Mouse (Mus musculus) right cerebral cortex, postnatal 36 days (tissue): ENCODE measurements at regions not wholly inside any gene's neighbourhood (a gene's known extent, or its start where the extent isn't known, plus 50 kb on each side); places are given as distances from the start of the nearest gene placed in this dataset.

ENCODE experiments used
- DNase-seq, 2 experiments: peaks; one replicate each; pipeline ENCODE4 v3.0.0; 2022; ENCODE audit warnings: low spot score in 2 of 2, mixed read lengths in 1 of 2

GRCm38 (mm10) chr1:73123012-73123411 is 107.3 kb upstream of the Tnp1 start:
- no peak for DNase-seq

- DNase-seq = no peak
Observed at GRCm38 (mm10) chr1:73118661-73119060, 103.0 kb upstream of the Tnp1 start.

- no peak for DNase-seq
Observed at GRCm38 (mm10) chr1:73116526-73116925, 100.8 kb upstream of the Tnp1 start.

- no peak for DNase-seq
Observed at GRCm38 (mm10) chr1:73115854-73116253, 100.1 kb upstream of the Tnp1 start.

GRCm38 (mm10) chr1:73113137-73113536 is 97.4 kb upstream of the Tnp1 start:
- peak; percentile 9 to 16 for DNase-seq

- DNase-seq = no peak
Observed at GRCm38 (mm10) chr1:73112711-73113110, 97.0 kb upstream of the Tnp1 start.

GRCm38 (mm10) chr1:73111911-73112310 is 96.2 kb upstream of the Tnp1 start:
- no peak for DNase-seq

- DNase-seq = no peak
Observed at GRCm38 (mm10) chr1:73105856-73106463, 90.3 kb upstream of the Tnp1 start.

- DNase-seq = no peak
Observed at GRCm38 (mm10) chr1:73097645-73098440, 82.1 kb upstream of the Tnp1 start.

GRCm38 (mm10) chr1:73089636-73090035 is 73.9 kb upstream of the Tnp1 start:
- DNase-seq = no peak

- no peak for DNase-seq
Observed at GRCm38 (mm10) chr1:73088494-73088893, 72.8 kb upstream of the Tnp1 start.

GRCm38 (mm10) chr1:73084946-73085345 is 69.2 kb upstream of the Tnp1 start:
- no peak for DNase-seq

- no peak for DNase-seq
Observed at GRCm38 (mm10) chr1:73083396-73083795, 67.7 kb upstream of the Tnp1 start.

- DNase-seq = no peak
Observed at GRCm38 (mm10) chr1:73079518-73079917, 63.8 kb upstream of the Tnp1 start.

- no peak for DNase-seq
Observed at GRCm38 (mm10) chr1:73077156-73077555, 61.4 kb upstream of the Tnp1 start.

GRCm38 (mm10) chr1:73075699-73076373 is 60.1 kb upstream of the Tnp1 start:
- no peak for DNase-seq

- DNase-seq = no peak
Observed at GRCm38 (mm10) chr1:73075159-73075558, 59.5 kb upstream of the Tnp1 start.

- no peak for DNase-seq
Observed at GRCm38 (mm10) chr1:73074525-73074924, 58.8 kb upstream of the Tnp1 start.

GRCm38 (mm10) chr1:73072237-73072904 is 56.7 kb upstream of the Tnp1 start:
- DNase-seq = no peak

GRCm38 (mm10) chr1:73070126-73070525 is 54.4 kb upstream of the Tnp1 start:
- DNase-seq = no peak
